Mouse (Mus musculus) CH12.LX (cell line): ENCODE data around the gene Cdhr4. TPM values are rescaled to one million over a fixed set of nuclear protein-coding genes. Genes with fewer than 3 reads are reported as not detected.
A peak's percentile ranks its signal among the peaks of the same experiment; 100 is the strongest.

ENCODE experiments used
- DNase-seq: peaks from one replicate; pipeline ENCODE4 v3.0.0-alpha.2; 2013; ENCODE audit errors: extremely low read depth
- H3K27ac ChIP-seq: 2 replicates; pipeline ENCODE4 v1.5.1; 2012; ENCODE audit warnings: low read depth, mild to moderate bottlenecking, control low read depth, moderate library complexity; ENCODE audit not compliant: insufficient read depth
- H3K27me3 ChIP-seq: replicated peaks from 2 replicates; pipeline ENCODE3; 2012; ENCODE audit warnings: inconsistent platforms
- H3K36me3 ChIP-seq, 2 experiments: replicated peaks in 1 of 2; 2 replicates each; pipeline versions ENCODE3 to v1.6.1; 2012; ENCODE audit warnings: inconsistent platforms in 1 of 2, low read length in 1 of 2, mild to moderate bottlenecking in 1 of 2, mixed read lengths in 1 of 2, moderate library complexity in 1 of 2; ENCODE audit not compliant: control insufficient read depth in 1 of 2, insufficient read depth in 1 of 2
- H3K4me1 ChIP-seq, 2 experiments: 2 replicates each; pipeline ENCODE4 v1.6.1; 2012; ENCODE audit warnings: inconsistent platforms in 1 of 2, moderate library complexity in 1 of 2; ENCODE audit not compliant: insufficient read depth in 2 of 2, control insufficient read depth in 1 of 2
- H3K4me2 ChIP-seq: 2 replicates; pipeline ENCODE4 v1.6.1; 2012; ENCODE audit warnings: low read depth, mild to moderate bottlenecking, control low read depth; ENCODE audit not compliant: poor library complexity, insufficient read depth, severe bottlenecking
- H3K4me3 ChIP-seq, 3 experiments: fragments of 150-350 bp in 1 of 3; sonication (generic) in 1 of 3; replicated peaks in 1 of 3; 2 replicates each; pipeline versions ENCODE3 to v1.5.1; 2011 to 2012; ENCODE audit warnings: low read depth in 2 of 3, low read length in 2 of 3, mild to moderate bottlenecking in 2 of 3, moderate library complexity in 2 of 3, control low read depth in 1 of 3, improper control_type of control experiment in 1 of 3, inconsistent platforms in 1 of 3, mixed read lengths in 1 of 3; ENCODE audit not compliant: poor library complexity in 1 of 3
- H3K79me2 ChIP-seq: replicated peaks from 2 replicates; pipeline ENCODE4 v1.6.1; 2012; ENCODE audit warnings: mild to moderate bottlenecking, moderate library complexity; ENCODE audit not compliant: control insufficient read depth, poor library complexity, insufficient read depth, severe bottlenecking; ENCODE audit errors: extremely low read depth
- H3K9ac ChIP-seq: 2 replicates; pipeline ENCODE4 v1.6.1; 2012; ENCODE audit warnings: low read depth, mild to moderate bottlenecking, control low read depth, moderate library complexity; ENCODE audit not compliant: insufficient read depth
- H3K9me3 ChIP-seq: replicated peaks from 2 replicates; pipeline ENCODE3; 2012; ENCODE audit warnings: low read length, inconsistent platforms, mixed read lengths
- BHLHE40 ChIP-seq: IDR thresholded peaks from 2 replicates; pipeline ENCODE4 v1.6.1; 2011; ENCODE audit warnings: mild to moderate bottlenecking, low read depth, low read length, improper control_type of control experiment
- CHD2 ChIP-seq: IDR thresholded peaks from 2 replicates; pipeline ENCODE4 v1.6.1; 2011; ENCODE audit warnings: low read length, improper control_type of control experiment
- CTCF ChIP-seq, 2 experiments: IDR thresholded peaks in 1 of 2; conservative IDR thresholded peaks in 1 of 2; 2 replicates each; pipeline ENCODE4 v1.5.1; 2011 to 2012; ENCODE audit warnings: low read depth in 2 of 2, low read length in 2 of 2, improper control_type of control experiment in 1 of 2, inconsistent platforms in 1 of 2, mild to moderate bottlenecking in 1 of 2, moderate library complexity in 1 of 2
- E2F4 ChIP-seq: IDR thresholded peaks from 2 replicates; pipeline ENCODE4 v1.6.1; 2011; ENCODE audit warnings: low read depth, low read length, improper control_type of control experiment; ENCODE audit not compliant: insufficient replicate concordance
- ELF1 ChIP-seq: IDR thresholded peaks from 2 replicates; pipeline ENCODE4 v1.6.1; 2014; ENCODE audit warnings: low read depth, mild to moderate bottlenecking, inconsistent platforms, low read length, improper control_type of control experiment
- ETS1 ChIP-seq: conservative IDR thresholded peaks from 2 replicates; pipeline ENCODE4 v1.6.1; 2012; ENCODE audit warnings: low read depth, mild to moderate bottlenecking, inconsistent platforms, low read length, improper control_type of control experiment, moderate library complexity
- GABPA ChIP-seq: IDR thresholded peaks from 2 replicates; pipeline ENCODE4 v1.6.1; 2012; ENCODE audit warnings: low read depth, low read length, improper control_type of control experiment, inconsistent platforms; ENCODE audit not compliant: insufficient replicate concordance
- IRF4 ChIP-seq: IDR thresholded peaks from 2 replicates; pipeline ENCODE4 v1.6.1; 2014; ENCODE audit warnings: low read depth, mild to moderate bottlenecking, inconsistent platforms, low read length, improper control_type of control experiment
- JUND ChIP-seq: conservative IDR thresholded peaks from 2 replicates; pipeline ENCODE4 v1.6.1; 2011; ENCODE audit warnings: low read depth, low read length, improper control_type of control experiment
- KAT2A ChIP-seq: IDR thresholded peaks from 2 replicates; pipeline ENCODE4 v1.6.1; 2012; ENCODE audit warnings: low read length, improper control_type of control experiment, inconsistent platforms; ENCODE audit not compliant: insufficient replicate concordance
- MAX ChIP-seq: IDR thresholded peaks from 2 replicates; pipeline ENCODE4 v1.6.1; 2011; ENCODE audit warnings: low read length, improper control_type of control experiment
- MAZ ChIP-seq: IDR thresholded peaks from 2 replicates; pipeline ENCODE4 v1.6.1; 2012; ENCODE audit warnings: low read depth, mild to moderate bottlenecking, inconsistent platforms, low read length, improper control_type of control experiment, moderate library complexity
- MEF2A ChIP-seq: IDR thresholded peaks from 2 replicates; pipeline ENCODE4 v1.6.1; 2014; ENCODE audit warnings: low read depth, mild to moderate bottlenecking, inconsistent platforms, low read length, improper control_type of control experiment, borderline replicate concordance
- MXI1 ChIP-seq: IDR thresholded peaks from 2 replicates; pipeline ENCODE4 v1.6.1; 2011; ENCODE audit warnings: mild to moderate bottlenecking, low read depth, low read length, improper control_type of control experiment
- MYC ChIP-seq: IDR thresholded peaks from 2 replicates; pipeline ENCODE4 v1.6.1; 2011; ENCODE audit warnings: low read depth, mild to moderate bottlenecking, improper control_type of control experiment, low read length
- NRF1 ChIP-seq: IDR thresholded peaks from 2 replicates; pipeline ENCODE4 v1.6.1; 2014; ENCODE audit warnings: low read depth, mild to moderate bottlenecking, inconsistent platforms, low read length, improper control_type of control experiment, moderate library complexity
- PAX5 ChIP-seq: IDR thresholded peaks from 2 replicates; pipeline ENCODE4 v1.6.1; 2012; ENCODE audit warnings: low read length, inconsistent platforms, mixed read lengths
- POLR2A ChIP-seq: IDR thresholded peaks from 2 replicates; pipeline ENCODE4 v1.6.1; 2011; ENCODE audit warnings: low read depth, mild to moderate bottlenecking, improper control_type of control experiment, low read length
- POLR2AphosphoS2 ChIP-seq: IDR thresholded peaks from 2 replicates; pipeline ENCODE4 v1.6.1; 2011; ENCODE audit warnings: low read depth, low read length, improper control_type of control experiment
- RAD21 ChIP-seq: IDR thresholded peaks from 2 replicates; pipeline ENCODE4 v1.6.1; 2011; ENCODE audit warnings: low read depth, mild to moderate bottlenecking, low read length, improper control_type of control experiment, moderate library complexity
- SIN3A ChIP-seq: IDR thresholded peaks from 2 replicates; pipeline ENCODE4 v1.6.1; 2012; ENCODE audit warnings: low read length, improper control_type of control experiment, inconsistent platforms
- SMC3 ChIP-seq: IDR thresholded peaks from 2 replicates; pipeline ENCODE4 v1.6.1; 2011; ENCODE audit warnings: low read depth, low read length, improper control_type of control experiment
- TBP ChIP-seq: conservative IDR thresholded peaks from 2 replicates; pipeline ENCODE4 v1.6.1; 2011; ENCODE audit warnings: low read depth, low read length, improper control_type of control experiment
- TCF12 ChIP-seq: IDR thresholded peaks from 2 replicates; pipeline ENCODE4 v1.6.1; 2014; ENCODE audit warnings: low read depth, mild to moderate bottlenecking, inconsistent platforms, low read length, improper control_type of control experiment
- USF1 ChIP-seq: IDR thresholded peaks from 2 replicates; pipeline ENCODE4 v1.6.1; 2014; ENCODE audit warnings: low read depth, mild to moderate bottlenecking, inconsistent platforms, low read length, improper control_type of control experiment
- ZC3H11A ChIP-seq: IDR thresholded peaks from 2 replicates; pipeline ENCODE4 v1.6.1; 2012; ENCODE audit warnings: low read depth, mild to moderate bottlenecking, inconsistent platforms, low read length, improper control_type of control experiment
- ZKSCAN1 ChIP-seq: IDR thresholded peaks from 2 replicates; pipeline ENCODE4 v1.6.1; 2012; ENCODE audit warnings: low read depth, inconsistent platforms, low read length, improper control_type of control experiment, borderline replicate concordance
- dilution Hi-C: fragments of 300-500 bp; cut with MboI; formaldehyde crosslinking; loops from 2 replicates; pipeline ENCODE4 v1.14.3; 2020; ENCODE audit warnings: low sequenced_read_pairs; ENCODE audit not compliant: extremely low pct_unique_long_range_greater_than_20kb, extremely low pct_ligation_motif_present
- in situ Hi-C: fragments of 300-500 bp; cut with MboI; formaldehyde crosslinking; loops from 3 replicates; pipeline ENCODE4 v1.14.3; 2019; ENCODE audit warnings: low sequenced_read_pairs, low pct_ligation_motif_present, low pct_unique_long_range_greater_than_20kb, mixed read lengths
- polyA plus RNA-seq: library from polyadenylated mRNA; unstranded; fragments of >175 nt; gene quantifications from 2 replicates; pipeline ENCODE4 v1.2.1, GENCODE M21; 2012; ENCODE audit warnings: low read depth; ENCODE audit not compliant: insufficient read length
- total RNA-seq, 2 experiments: library from RNA; depleted of rRNA; stranded (reverse); fragments of 300-350 nt in 1 of 2; fragments of >200 nt in 1 of 2; gene quantifications; 2 replicates each; pipeline ENCODE4 v1.2.3; 2012 to 2014

The Cdhr4 gene
- total and polyA plus RNA-seq, 3 experiments: 0.35 to 0.79 TPM; not detected in 1

GRCm38 (mm10) chr9:107962916-107963315 is 29.4 kb upstream of the Cdhr4 start:
- in situ Hi-C loops: loop anchor here (5.0 kb wide), 1 partner anchor 34 kb away; the partner anchor contains the start of gene Gm20662
- dilution Hi-C loops: no loop called here
- H3K4me1 ChIP-seq: peaks cover 3 to 25% of the 10 kb centered on the region in 2 experiments
- H3K9ac ChIP-seq: no peak overlapping the region
- no peaks in the 10 kb centered on the region for H3K9me3 ChIP-seq
- H3K27ac ChIP-seq: no peak overlapping the region
- DNase-seq: no peak
- H3K27me3 ChIP-seq: no peaks in the 10 kb centered on the region
- no peak for TF ChIP-seq SMC3
- TF ChIP-seq IRF4: no peak
- no peak for TF ChIP-seq POLR2AphosphoS2
- TF ChIP-seq MAZ: no peak
- no peak for TF ChIP-seq CHD2
- TF ChIP-seq MAX: no peak
- TF ChIP-seq ZKSCAN1: no peak
- TF ChIP-seq NRF1: no peak
- no peak for TF ChIP-seq TBP
- TF ChIP-seq MEF2A: no peak
- TF ChIP-seq TCF12: no peak
- no peak for TF ChIP-seq ZC3H11A
- TF ChIP-seq POLR2A: no peak
- no peak for TF ChIP-seq GABPA
- no peak for TF ChIP-seq USF1
- TF ChIP-seq E2F4: no peak
- no peak for TF ChIP-seq PAX5
- H3K79me2 ChIP-seq: no peaks in the 10 kb centered on the region
- no peak overlapping the region for H3K4me2 ChIP-seq
- peaks cover 62 to 95% of the 10 kb centered on the region in 2 experiments for H3K36me3 ChIP-seq
- H3K4me3 ChIP-seq: no peak overlapping the region

GRCm38 (mm10) chr9:107963700-107964099 is 28.6 kb upstream of the Cdhr4 start:
- H3K4me2 ChIP-seq: no peak overlapping the region
- no peaks in the 10 kb centered on the region for H3K27me3 ChIP-seq
- H3K9ac ChIP-seq: no peak overlapping the region
- H3K9me3 ChIP-seq: no peaks in the 10 kb centered on the region
- H3K79me2 ChIP-seq: no peaks in the 10 kb centered on the region
- dilution Hi-C loops: no loop called here
- H3K4me1 ChIP-seq: peaks cover 3 to 25% of the 10 kb centered on the region in 2 experiments
- H3K4me3 ChIP-seq: no peak overlapping the region
- H3K36me3 ChIP-seq: peaks cover 65 to 95% of the 10 kb centered on the region in 2 experiments
- TF ChIP-seq IRF4 (peak; percentile 44; the same call in 1 of the 2 replicates), KAT2A (no peak), CTCF (conservative IDR thresholded peaks at IDR 0.05 in 1 of 2, IDR thresholded peaks at IDR 0.05 in 1 of 2; ENCODE audit: low read depth in 2 of 2, low read length in 2 of 2) (peak; percentile 77 to 98), RAD21 (peak; percentile 95), TCF12 (peak; percentile 46; the same call in 1 of the 2 replicates), BHLHE40 (no peak), E2F4 (no peak), MYC (peak; percentile 73; the same call in 1 of the 2 replicates), ETS1 (no peak), JUND (no peak), SIN3A (peak; percentile 63; the same call in 1 of the 2 replicates), MXI1 (no peak), SMC3 (peak; percentile 96), ZC3H11A (peak; percentile 84), ELF1 (0 out of 2 replicates have a peak, but pooled peaks have one; percentile 21)
- TF ChIP-seq, all 38 proteins: peak for 9
- in situ Hi-C loops: loop anchor here (5.0 kb wide), 1 partner anchor 34 kb away; the partner anchor contains the start of gene Gm20662
- DNase-seq: peak; percentile 77
- no peak overlapping the region for H3K27ac ChIP-seq
